Comparison of ENCODE assay signal across 9 mouse cellular contexts in the genomic region with DNA sequence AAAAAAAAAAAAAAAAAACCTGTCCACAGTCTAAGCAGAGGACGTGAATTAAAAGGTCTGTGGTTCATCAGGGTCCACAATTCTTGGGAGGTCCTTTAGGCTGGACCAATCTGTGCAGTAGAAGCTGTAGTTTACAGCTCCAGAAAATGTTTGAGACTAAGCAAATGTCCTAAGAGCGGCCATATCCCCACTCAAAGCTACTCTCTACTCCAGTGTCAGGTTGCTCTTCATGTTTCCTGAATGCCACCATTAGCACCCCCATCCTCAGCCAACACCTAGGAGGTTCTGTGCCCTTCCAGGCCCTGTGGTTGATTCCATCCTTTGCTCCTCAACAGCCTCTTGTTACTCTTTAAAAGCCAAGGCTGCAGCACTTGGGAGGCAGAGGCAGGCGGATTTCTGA. TPM values are rescaled to one million over a fixed set of nuclear protein-coding genes. Genes with fewer than 3 reads are reported as not detected.
A peak's percentile ranks its signal among the peaks of the same experiment; 100 is the strongest.
DNase-seq lines count a peak whose midpoint lies in the region; ATAC-seq lines count a peak whose summit lies in the region.
"Had no signal": no experiment of that assay in that cellular context is flagged by ENCODE, and none has a peak within 500 bp of the region (broad histone marks: within the 10 kb centered on the region; RNA-seq: fewer than 3 reads in every experiment).

No protein-coding gene starts in this region.

- H3K27me3 ChIP-seq in lung, embryonic 15.5 days, result no peaks in the 10 kb centered on the region
- H3K27me3 ChIP-seq in embryonic facial prominence, embryonic 13.5 days, result no peaks in the 10 kb centered on the region
- H3K27me3 ChIP-seq in limb, embryonic 11.5 days (ENCODE audit: control insufficient read depth, insufficient read depth, low read length), result no peaks in the 10 kb centered on the region
- no peaks in the 10 kb centered on the region for H3K27me3 ChIP-seq in stomach, embryonic 14.5 days (ENCODE audit: control insufficient read depth, insufficient read depth, low read length)

- peak overlapping the region; percentile 75 for H3K4me2 ChIP-seq in lung, embryonic 15.5 days
- peak overlapping the region; percentile 76 for H3K4me2 ChIP-seq in embryonic facial prominence, embryonic 13.5 days
- peak overlapping the region; percentile 47 for H3K4me2 ChIP-seq in limb, embryonic 11.5 days (ENCODE audit: low read depth, severe bottlenecking)
- H3K4me2 ChIP-seq in stomach, embryonic 14.5 days (replicated peaks; ENCODE audit: low read depth, low read length), result peak overlapping the region; percentile 75

- H3K36me3 ChIP-seq in lung, embryonic 15.5 days, result peaks cover 35% of the 10 kb centered on the region
- H3K36me3 ChIP-seq in embryonic facial prominence, embryonic 13.5 days, result peaks cover 37% of the 10 kb centered on the region
- peaks cover 8% of the 10 kb centered on the region for H3K36me3 ChIP-seq in limb, embryonic 11.5 days (ENCODE audit: control insufficient read depth, insufficient read depth, low read length)
- peaks cover 27% of the 10 kb centered on the region for H3K36me3 ChIP-seq in stomach, embryonic 14.5 days (ENCODE audit: control insufficient read depth, insufficient read depth, low read length)

- no peak for DNase-seq in lung, postnatal 4 days
- DNase-seq in limb, embryonic 11.5 days (ENCODE audit: low spot score), result no peak
- DNase-seq in retina, embryonic 14.5 days (ENCODE audit: low spot score), result no peak
- no peak for DNase-seq in thymus, postnatal 4 days
- DNase-seq in kidney, adult 9 months, result no peak
- DNase-seq: adrenal gland, postnatal 25 days had no signal

- peak overlapping the region; percentile 81 for H3K4me3 ChIP-seq in lung, embryonic 15.5 days
- H3K4me3 ChIP-seq in embryonic facial prominence, embryonic 13.5 days, result peak overlapping the region; percentile 84
- peak overlapping the region; percentile 70 for H3K4me3 ChIP-seq in limb, embryonic 11.5 days (ENCODE audit: low read depth, low read length)
- peak overlapping the region; percentile 88 for H3K4me3 ChIP-seq in stomach, embryonic 14.5 days (ENCODE audit: low read depth, low read length)

- H3K9me3 ChIP-seq in lung, embryonic 15.5 days, result no peaks in the 10 kb centered on the region
- no peaks in the 10 kb centered on the region for H3K9me3 ChIP-seq in embryonic facial prominence, embryonic 13.5 days
- H3K9me3 ChIP-seq in limb, embryonic 11.5 days (ENCODE audit: control insufficient read depth, low read length), result no peaks in the 10 kb centered on the region
- no peaks in the 10 kb centered on the region for H3K9me3 ChIP-seq in stomach, embryonic 14.5 days (ENCODE audit: control insufficient read depth, low read depth, low read length)

- peak; percentile 28; the same call in 1 of the 2 replicates for ATAC-seq in lung, embryonic 15.5 days (ENCODE audit: borderline replicate concordance, extremely low read depth, low FRiP score, low TSS enrichment)
- no peak for ATAC-seq in embryonic facial prominence, embryonic 13.5 days (ENCODE audit: insufficient number of reproducible peaks, insufficient read depth, low FRiP score, low TSS enrichment, low read depth)
- ATAC-seq in limb, embryonic 11.5 days (ENCODE audit: insufficient number of reproducible peaks, low FRiP score, low TSS enrichment, low read depth), result no peak
- ATAC-seq in stomach, embryonic 14.5 days (ENCODE audit: insufficient number of reproducible peaks, insufficient read depth, low FRiP score, low read depth), result no peak

- H3K27ac ChIP-seq in lung, embryonic 15.5 days, result 0 out of 2 replicates have a peak overlapping the region, but pooled peaks have one; percentile 93
- H3K27ac ChIP-seq in embryonic facial prominence, embryonic 13.5 days, result peak overlapping the region; percentile 89; the same call in 1 of the 2 replicates
- H3K27ac ChIP-seq in limb, embryonic 11.5 days (replicated peaks; ENCODE audit: low read depth, low read length), result no peak overlapping the region
- no peak overlapping the region for H3K27ac ChIP-seq in stomach, embryonic 14.5 days (ENCODE audit: low read length)

- peak overlapping the region; percentile 79 for H3K9ac ChIP-seq in lung, embryonic 15.5 days
- H3K9ac ChIP-seq in embryonic facial prominence, embryonic 13.5 days, result peak overlapping the region; percentile 92
- no peak overlapping the region for H3K9ac ChIP-seq in limb, embryonic 11.5 days (ENCODE audit: low read length)
- H3K9ac ChIP-seq in stomach, embryonic 14.5 days (replicated peaks; ENCODE audit: low read depth, low read length), result peak overlapping the region; percentile 77; the same call in 1 of the 2 replicates

- 19% methylated on average over 3 of the region's 3 CpGs for WGBS in lung, embryonic 15.5 days
- WGBS in embryonic facial prominence, embryonic 13.5 days, result 36% methylated on average over 3 of the region's 3 CpGs
- 52% methylated on average over 3 of the region's 3 CpGs for WGBS in limb, embryonic 11.5 days
- 32% methylated on average over 3 of the region's 3 CpGs for WGBS in stomach, embryonic 14.5 days

- H3K4me1 ChIP-seq in lung, embryonic 15.5 days, result peaks cover 14% of the 10 kb centered on the region
- H3K4me1 ChIP-seq in embryonic facial prominence, embryonic 13.5 days, result peaks cover 16% of the 10 kb centered on the region
- H3K4me1 ChIP-seq in limb, embryonic 11.5 days (ENCODE audit: control insufficient read depth, insufficient read depth, low read length), result peaks cover 6% of the 10 kb centered on the region; the same call in 1 of the 2 replicates
- no peaks in the 10 kb centered on the region for H3K4me1 ChIP-seq in stomach, embryonic 14.5 days (ENCODE audit: control insufficient read depth, insufficient read depth, low read length)

RNA-seq across cellular contexts. Expression of a gene that starts 1.0 kb away (rescaled TPM):
- polyA plus RNA-seq in lung, embryonic 15.5 days (2015; fragmentation: Nextera tagmentation; extraction: Ambion mirVana), result 325 and 342 TPM in 2 replicates
- 241 and 293 TPM in 2 replicates for polyA plus RNA-seq in embryonic facial prominence, embryonic 13.5 days (2015; fragmentation: Nextera tagmentation; extraction: Ambion mirVana)
- 393 and 408 TPM in 2 replicates for polyA plus RNA-seq in limb, embryonic 11.5 days (2014; fragmentation: Nextera tagmentation; extraction: Ambion mirVana)
- polyA plus RNA-seq in stomach, embryonic 14.5 days (2014; fragmentation: Nextera tagmentation; extraction: Ambion mirVana), result 259 and 272 TPM in 2 replicates

RNA-seq across cellular contexts. Expression of a gene that starts 32.6 kb away (rescaled TPM):
- polyA plus RNA-seq in lung, embryonic 15.5 days (2015; fragmentation: Nextera tagmentation; extraction: Ambion mirVana), result 0.22 and 0.25 TPM in 2 replicates
- polyA plus RNA-seq in embryonic facial prominence, embryonic 13.5 days (2015; fragmentation: Nextera tagmentation; extraction: Ambion mirVana), result 0.47 and 1.2 TPM in 2 replicates
- 0.44 and 0.51 TPM in 2 replicates for polyA plus RNA-seq in limb, embryonic 11.5 days (2014; fragmentation: Nextera tagmentation; extraction: Ambion mirVana)
- 0.19 and 0.34 TPM in 2 replicates for polyA plus RNA-seq in stomach, embryonic 14.5 days (2014; fragmentation: Nextera tagmentation; extraction: Ambion mirVana)

RNA-seq across cellular contexts. Expression of a gene that starts 33.5 kb away (rescaled TPM):
- polyA plus RNA-seq in lung, embryonic 15.5 days (2015; fragmentation: Nextera tagmentation; extraction: Ambion mirVana), result not detected in 2 replicates
- polyA plus RNA-seq in embryonic facial prominence, embryonic 13.5 days (2015; fragmentation: Nextera tagmentation; extraction: Ambion mirVana), result not detected in 2 replicates
- polyA plus RNA-seq in limb, embryonic 11.5 days (2014; fragmentation: Nextera tagmentation; extraction: Ambion mirVana), result not detected in 2 replicates
- not detected in 2 replicates for polyA plus RNA-seq in stomach, embryonic 14.5 days (2014; fragmentation: Nextera tagmentation; extraction: Ambion mirVana)

RNA-seq across cellular contexts. Expression of a gene that starts 59.5 kb away (rescaled TPM):
- polyA plus RNA-seq in lung, embryonic 15.5 days (2015; fragmentation: Nextera tagmentation; extraction: Ambion mirVana), result 0.20 and 0.24 TPM in 2 replicates
- polyA plus RNA-seq in embryonic facial prominence, embryonic 13.5 days (2015; fragmentation: Nextera tagmentation; extraction: Ambion mirVana), result 0.32 and 0.58 TPM in 2 replicates
- polyA plus RNA-seq in limb, embryonic 11.5 days (2014; fragmentation: Nextera tagmentation; extraction: Ambion mirVana), result not detected in 2 replicates
- polyA plus RNA-seq in stomach, embryonic 14.5 days (2014; fragmentation: Nextera tagmentation; extraction: Ambion mirVana), result not detected in 2 replicates

Comparison
In these comparisons a context has a peak if more than half of its experiments do, and no peak if none do; other contexts are left out.
1. H3K27ac ChIP-seq: peak in lung, embryonic 15.5 days (single experiment) and embryonic facial prominence, embryonic 13.5 days (single experiment); none in limb, embryonic 11.5 days (single experiment) and stomach, embryonic 14.5 days (single experiment).
2. Peak in every context shown above with its lines, with median percentiles within 50 percentile points of each other: H3K4me2 ChIP-seq and H3K4me3 ChIP-seq.